Mouse (Mus musculus) hindbrain, postnatal 0 days (tissue): ENCODE measurements at regions not wholly inside any gene's neighbourhood (a gene's known extent, or its start where the extent isn't known, plus 50 kb on each side); places are given as distances from the start of the nearest gene placed in this dataset.
A peak's percentile ranks its signal among the peaks of the same experiment; 100 is the strongest.

Experiments used
- ATAC-seq: fragments of 200-750 bp; cut with Nextera tagmentation; 2 replicates; pipeline ENCODE4 v1.8.0; 2017; ENCODE audit warnings: mild to moderate bottlenecking, moderate TSS enrichment, moderate library complexity
- DNase-seq: peaks from one replicate; pipeline ENCODE4 v3.0.0-alpha.2; 2015; ENCODE audit warnings: low spot score
- H3K27ac ChIP-seq: fragments of 300-500 bp; sonication (generic); 2 replicates; pipeline ENCODE4 v1.5.1; 2014; ENCODE audit warnings: mild to moderate bottlenecking
- H3K27me3 ChIP-seq: fragments of 300-500 bp; sonication (generic); 2 replicates; pipeline ENCODE4 v1.6.1; 2014; ENCODE audit warnings: low read length, mixed read lengths; ENCODE audit not compliant: insufficient read depth
- H3K36me3 ChIP-seq: fragments of 300-500 bp; sonication (generic); 2 replicates; pipeline ENCODE4 v1.6.1; 2014; ENCODE audit warnings: low read length, mixed read lengths; ENCODE audit not compliant: insufficient read depth
- H3K4me1 ChIP-seq: fragments of 300-500 bp; sonication (generic); 2 replicates; pipeline ENCODE4 v1.6.1; 2014; ENCODE audit warnings: antibody characterized with exemption, low read length, mixed read lengths; ENCODE audit not compliant: insufficient read depth
- H3K4me2 ChIP-seq: fragments of 300-500 bp; sonication (generic); 2 replicates; pipeline ENCODE4 v1.6.1; 2014; ENCODE audit warnings: low read depth, mild to moderate bottlenecking, low read length, moderate library complexity, mixed read lengths
- H3K4me3 ChIP-seq: fragments of 300-500 bp; sonication (generic); 2 replicates; pipeline ENCODE4 v1.5.1; 2014; ENCODE audit warnings: low read length
- H3K9ac ChIP-seq: fragments of 300-500 bp; sonication (generic); replicated peaks from 2 replicates; pipeline ENCODE4 v1.6.1; 2014; ENCODE audit warnings: mild to moderate bottlenecking, low read length, moderate library complexity, mixed read lengths
- H3K9me3 ChIP-seq: fragments of 300-500 bp; sonication (generic); 2 replicates; pipeline ENCODE4 v1.6.1; 2016; ENCODE audit warnings: low read length, mixed read lengths
- CTCF ChIP-seq: IDR thresholded peaks from 2 replicates; pipeline ENCODE4 v1.5.1; 2016; ENCODE audit warnings: antibody characterized with exemption, control low read depth, low read depth
- WGBS: fragments of 180-500 bp; shearing (Covaris S2); extraction: QIAGEN DNeasy Blood & Tissue Kit; methylation state at CpG from one replicate; pipeline ENCODE4 v1.1.7; 2014; 5-methylcytosine and 5-hydroxymethylcytosine counted together

DNA sequence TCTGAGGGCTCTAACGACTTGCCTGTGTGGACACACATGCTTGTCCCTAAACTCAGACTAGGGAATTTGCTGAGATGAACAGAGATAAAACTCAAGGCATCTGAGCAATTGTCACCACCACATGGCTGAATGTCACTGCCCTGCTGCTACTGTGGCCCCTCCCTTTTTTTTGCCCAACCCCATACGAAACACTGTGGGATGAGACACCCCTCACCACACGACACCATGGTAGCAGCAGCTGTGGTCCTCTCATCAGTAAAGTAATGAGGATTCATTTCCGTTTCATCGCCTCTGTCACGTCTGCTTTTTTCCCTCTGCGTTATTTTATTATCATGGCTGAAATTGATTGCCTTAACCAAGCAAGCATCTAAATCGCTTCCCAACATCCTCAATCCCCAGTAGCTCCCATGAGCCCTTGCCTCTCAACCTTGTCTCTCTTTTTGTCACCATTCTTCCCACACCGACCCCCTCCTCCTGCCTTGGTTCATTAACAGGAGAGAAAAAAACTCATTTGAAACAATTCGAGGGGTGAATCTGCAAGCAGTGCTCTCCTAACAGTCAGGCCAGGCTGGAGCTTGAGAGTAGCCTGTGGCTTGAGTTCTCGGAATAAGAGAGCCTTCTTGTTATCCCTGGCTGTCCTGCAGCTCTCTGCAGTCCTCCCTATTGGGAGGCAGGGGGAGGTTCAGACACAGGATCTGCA is 1215.8 kb downstream of the Agbl1 start:
- TF ChIP-seq CTCF: no peak
- no peak overlapping the region for H3K9ac ChIP-seq
- peak; percentile 71 for ATAC-seq
- no peak overlapping the region for H3K4me3 ChIP-seq
- no peak overlapping the region for H3K27ac ChIP-seq
- WGBS: 27% methylated on average over 11 of the region's 11 CpGs
- H3K4me2 ChIP-seq: peak overlapping the region; percentile 30
- no peaks in the 10 kb centered on the region for H3K9me3 ChIP-seq
- H3K4me1 ChIP-seq: no peaks in the 10 kb centered on the region; the same call in 1 of the 2 replicates
- peak; percentile 43 for DNase-seq
- no peaks in the 10 kb centered on the region for H3K36me3 ChIP-seq
- H3K27me3 ChIP-seq: no peaks in the 10 kb centered on the region

- Histone ChIP-seq H3K27me3 (no peaks in the 10 kb centered on the region), H3K4me3 (no peak overlapping the region), H3K27ac (no peak overlapping the region), H3K4me1 (no peaks in the 10 kb centered on the region; the same call in 1 of the 2 replicates), H3K9ac (no peak overlapping the region), H3K9me3 (no peaks in the 10 kb centered on the region), H3K4me2 (no peak overlapping the region), H3K36me3 (no peaks in the 10 kb centered on the region)
- WGBS: 67% methylated on average over 2 of the region's 2 CpGs
- TF ChIP-seq CTCF: peak; percentile 49
- ATAC-seq: no peak
- DNase-seq: peak; percentile 45
Measured at GRCm38 (mm10) chr7:77441622-77442021, 1211.9 kb downstream of the Agbl1 start.

GRCm38 (mm10) chr7:77413606-77414005 is 1183.9 kb downstream of the Agbl1 start:
- Histone ChIP-seq H3K4me3 (no peak overlapping the region), H3K4me1 (no peaks in the 10 kb centered on the region)
- 82% methylated on average over 4 of the region's 4 CpGs for WGBS

More at GRCm38 (mm10) chr7:77413606-77414005, 1183.9 kb downstream of the Agbl1 start:
- Histone ChIP-seq H3K27ac (no peak overlapping the region), H3K9ac (no peak overlapping the region), H3K36me3 (no peaks in the 10 kb centered on the region), H3K4me2 (no peak overlapping the region), H3K27me3 (no peaks in the 10 kb centered on the region), H3K9me3 (no peaks in the 10 kb centered on the region)
- DNase-seq: no peak
- no peak for TF ChIP-seq CTCF
- ATAC-seq: no peak
